Mouse (Mus musculus): ENCODE data around the gene Plscr1. TPM values are rescaled to one million over a fixed set of nuclear protein-coding genes. Genes with fewer than 3 reads are reported as not detected.

Plscr1 gene
- polyA plus RNA-seq (2014; fragmentation: Nextera tagmentation; extraction: Ambion mirVana), result 83.5 and 91.2 TPM in 2 replicates

DNA sequence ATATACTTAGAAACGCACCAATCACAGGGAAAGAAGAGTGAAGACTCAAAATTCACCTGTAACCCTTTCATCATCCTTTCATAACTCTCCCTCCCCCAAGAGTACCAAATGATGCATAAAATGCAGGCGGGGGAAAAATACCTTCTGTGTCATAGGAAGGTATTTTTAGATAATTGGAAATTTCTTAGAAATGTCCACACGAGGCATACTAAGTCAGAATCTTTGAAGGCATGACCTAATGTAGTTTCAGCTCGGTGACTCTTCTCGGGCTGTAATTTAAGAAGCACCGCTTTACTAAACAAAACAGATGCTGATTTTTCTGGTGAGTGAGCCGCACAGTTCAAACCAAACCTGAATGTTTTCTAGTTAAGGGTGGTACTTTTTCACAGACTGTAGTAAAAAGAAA is at the start of gene Plscr1:
Gene Plscr1 (plus strand): TSS at position 304 of the 406 bp plus-strand sequence.
- Histone ChIP-seq H3K9me3 (ENCODE audit: control insufficient read depth, low read length) (no peaks in the 10 kb centered on the region), H3K4me3 (ENCODE audit: low read length) (peak within 1 kb of the TSS; percentile 68), H3K27me3 (ENCODE audit: control insufficient read depth, insufficient read depth, low read length) (no peaks in the 10 kb centered on the region), H3K4me2 (replicated peaks; ENCODE audit: low read depth, low read length) (peak within 1 kb of the TSS; percentile 59), H3K36me3 (ENCODE audit: control insufficient read depth, insufficient read depth, low read length) (no peaks in the 10 kb centered on the region), H3K27ac (ENCODE audit: low read depth, low read length) (peak within 1 kb of the TSS; percentile 98), H3K4me1 (ENCODE audit: control insufficient read depth, insufficient read depth, low read length) (peaks cover 12% of the 10 kb centered on the region), H3K9ac (ENCODE audit: low read depth, low read length) (peak within 1 kb of the TSS; percentile 75)
- ATAC-seq (ENCODE audit: low FRiP score, low TSS enrichment), result no peak
- 21% methylated on average over 7 of the region's 7 CpGs for WGBS

- Histone ChIP-seq H3K27me3 (ENCODE audit: control insufficient read depth, insufficient read depth, low read length) (no peaks in the 10 kb centered on the region), H3K9ac (ENCODE audit: low read depth, low read length) (no peak overlapping the region), H3K4me3 (ENCODE audit: low read length) (no peak overlapping the region), H3K27ac (ENCODE audit: low read depth, low read length) (no peak overlapping the region), H3K36me3 (ENCODE audit: control insufficient read depth, insufficient read depth, low read length) (no peaks in the 10 kb centered on the region), H3K4me2 (replicated peaks; ENCODE audit: low read depth, low read length) (no peak overlapping the region), H3K4me1 (ENCODE audit: control insufficient read depth, insufficient read depth, low read length) (no peaks in the 10 kb centered on the region), H3K9me3 (ENCODE audit: control insufficient read depth, low read length) (no peaks in the 10 kb centered on the region)
- 22% methylated on average over 2 of the region's 2 CpGs for WGBS
- no peak for ATAC-seq (ENCODE audit: low FRiP score, low TSS enrichment)
These were observed 45.2 kb upstream of the Plscr1 start for GRCm38 (mm10) chr9:92204397-92204796.

GRCm38 (mm10) chr9:92207307-92207706 is 42.2 kb upstream of the Plscr1 start:
- Histone ChIP-seq H3K4me2 (replicated peaks; ENCODE audit: low read depth, low read length) (no peak overlapping the region), H3K9ac (ENCODE audit: low read depth, low read length) (no peak overlapping the region)

DNA sequence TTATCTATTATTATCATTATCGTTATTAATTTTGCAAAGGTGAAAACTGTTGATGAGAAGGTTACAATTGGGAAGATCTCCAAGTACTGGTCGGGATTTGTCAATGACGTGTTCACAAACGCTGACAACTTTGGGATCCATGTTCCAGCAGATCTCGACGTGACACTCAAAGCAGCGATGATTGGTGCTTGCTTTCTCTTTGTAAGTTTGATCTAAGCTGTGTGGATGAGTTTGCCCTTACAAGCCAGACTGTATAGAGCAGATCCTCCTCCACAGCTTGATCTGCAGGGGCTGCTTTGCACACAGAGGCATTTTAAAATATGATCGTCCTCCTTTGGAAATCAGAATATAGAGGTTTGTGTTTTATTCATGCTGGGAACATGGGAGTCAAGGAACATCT is 41.8 kb upstream of the Plscr1 start:
- H3K36me3 ChIP-seq (ENCODE audit: control insufficient read depth, insufficient read depth, low read length), result no peaks in the 10 kb centered on the region
- WGBS, result 82% methylated on average over 8 of the region's 8 CpGs
- no peak overlapping the region for H3K27ac ChIP-seq (ENCODE audit: low read depth, low read length)
- no peaks in the 10 kb centered on the region for H3K27me3 ChIP-seq (ENCODE audit: control insufficient read depth, insufficient read depth, low read length)
- no peaks in the 10 kb centered on the region for H3K4me1 ChIP-seq (ENCODE audit: control insufficient read depth, insufficient read depth, low read length)
- no peak overlapping the region for H3K4me2 ChIP-seq (replicated peaks; ENCODE audit: low read depth, low read length)
- H3K9ac ChIP-seq (ENCODE audit: low read depth, low read length), result no peak overlapping the region
- ATAC-seq (ENCODE audit: low FRiP score, low TSS enrichment), result no peak
- no peak overlapping the region for H3K4me3 ChIP-seq (ENCODE audit: low read length)
- H3K9me3 ChIP-seq (ENCODE audit: control insufficient read depth, low read length), result no peaks in the 10 kb centered on the region

More at GRCm38 (mm10) chr9:92207307-92207706, 42.2 kb upstream of the Plscr1 start:
- no peaks in the 10 kb centered on the region for H3K36me3 ChIP-seq (ENCODE audit: control insufficient read depth, insufficient read depth, low read length)
- no peaks in the 10 kb centered on the region for H3K9me3 ChIP-seq (ENCODE audit: control insufficient read depth, low read length)
- H3K4me3 ChIP-seq (ENCODE audit: low read length), result no peak overlapping the region
- no peaks in the 10 kb centered on the region for H3K27me3 ChIP-seq (ENCODE audit: control insufficient read depth, insufficient read depth, low read length)
- no peak overlapping the region for H3K27ac ChIP-seq (ENCODE audit: low read depth, low read length)
- H3K4me1 ChIP-seq (ENCODE audit: control insufficient read depth, insufficient read depth, low read length), result no peaks in the 10 kb centered on the region
- 53% methylated on average over 4 of the region's 4 CpGs for WGBS
- ATAC-seq (ENCODE audit: low FRiP score, low TSS enrichment), result no peak

DNA sequence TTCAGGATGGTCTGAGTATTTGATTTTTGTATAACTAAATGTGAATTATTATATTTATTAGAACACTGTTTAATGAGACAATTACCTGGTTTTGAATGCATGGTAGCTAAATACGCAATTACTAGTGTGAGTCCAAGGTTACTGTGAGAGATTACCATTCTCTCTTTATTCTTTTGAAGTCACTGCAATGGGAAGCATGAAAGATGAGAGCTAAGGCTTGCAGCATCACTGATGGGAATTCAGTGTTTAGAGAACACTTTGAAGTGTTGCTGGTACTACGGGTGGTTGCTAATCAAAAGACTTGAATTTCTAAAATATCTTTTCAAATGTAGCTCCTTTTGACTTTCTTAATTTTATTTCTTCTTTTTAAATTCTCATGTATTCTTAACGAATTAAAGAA is 39.7 kb upstream of the Plscr1 start:
- 82% methylated on average over 3 of the region's 3 CpGs for WGBS
- H3K9me3 ChIP-seq (ENCODE audit: control insufficient read depth, low read length), result no peaks in the 10 kb centered on the region
- no peaks in the 10 kb centered on the region for H3K27me3 ChIP-seq (ENCODE audit: control insufficient read depth, insufficient read depth, low read length)
- ATAC-seq (ENCODE audit: low FRiP score, low TSS enrichment), result no peak
- no peak overlapping the region for H3K4me3 ChIP-seq (ENCODE audit: low read length)
- no peak overlapping the region for H3K27ac ChIP-seq (ENCODE audit: low read depth, low read length)
- no peaks in the 10 kb centered on the region for H3K36me3 ChIP-seq (ENCODE audit: control insufficient read depth, insufficient read depth, low read length)
- no peaks in the 10 kb centered on the region for H3K4me1 ChIP-seq (ENCODE audit: control insufficient read depth, insufficient read depth, low read length)
- no peak overlapping the region for H3K9ac ChIP-seq (ENCODE audit: low read depth, low read length)
- no peak overlapping the region for H3K4me2 ChIP-seq (replicated peaks; ENCODE audit: low read depth, low read length)

- Histone ChIP-seq H3K4me3 (ENCODE audit: low read length) (no peak overlapping the region), H3K9ac (ENCODE audit: low read depth, low read length) (no peak overlapping the region), H3K4me2 (replicated peaks; ENCODE audit: low read depth, low read length) (no peak overlapping the region), H3K4me1 (ENCODE audit: control insufficient read depth, insufficient read depth, low read length) (no peaks in the 10 kb centered on the region), H3K9me3 (ENCODE audit: control insufficient read depth, low read length) (no peaks in the 10 kb centered on the region), H3K36me3 (ENCODE audit: control insufficient read depth, insufficient read depth, low read length) (no peaks in the 10 kb centered on the region), H3K27me3 (ENCODE audit: control insufficient read depth, insufficient read depth, low read length) (no peaks in the 10 kb centered on the region), H3K27ac (ENCODE audit: low read depth, low read length) (no peak overlapping the region)
- no peak for ATAC-seq (ENCODE audit: low FRiP score, low TSS enrichment)
- WGBS, result 74% methylated on average over 7 of the region's 7 CpGs
These were observed 39.1 kb upstream of the Plscr1 start for GRCm38 (mm10) chr9:92210386-92210967.

- Histone ChIP-seq H3K36me3 (ENCODE audit: control insufficient read depth, insufficient read depth, low read length) (no peaks in the 10 kb centered on the region), H3K9ac (ENCODE audit: low read depth, low read length) (no peak overlapping the region), H3K4me1 (ENCODE audit: control insufficient read depth, insufficient read depth, low read length) (no peaks in the 10 kb centered on the region)
These were observed 38.5 kb upstream of the Plscr1 start for GRCm38 (mm10) chr9:92211048-92211447.

DNA sequence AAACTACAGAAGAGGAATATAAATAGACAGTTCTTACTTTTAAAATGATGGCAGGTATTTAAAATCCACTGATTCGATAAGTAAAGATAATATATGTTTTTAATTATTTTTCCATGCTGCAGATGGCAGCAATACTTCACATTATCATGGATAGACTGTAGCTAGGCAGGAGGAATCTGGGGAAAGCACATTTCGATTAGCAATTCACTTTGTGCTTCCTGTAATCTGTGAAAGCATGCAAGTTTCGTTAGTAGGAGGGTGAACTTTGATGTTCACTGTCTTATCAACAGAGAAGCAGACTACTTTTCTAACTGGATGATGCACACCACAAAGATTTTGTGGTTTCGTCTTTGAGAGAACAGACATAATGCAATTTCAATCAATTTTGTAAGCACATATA is 32.1 kb upstream of the Plscr1 start:
- ATAC-seq (ENCODE audit: low FRiP score, low TSS enrichment), result no peak

More at GRCm38 (mm10) chr9:92211048-92211447, 38.5 kb upstream of the Plscr1 start:
- H3K4me2 ChIP-seq (replicated peaks; ENCODE audit: low read depth, low read length), result no peak overlapping the region
- no peak for ATAC-seq (ENCODE audit: low FRiP score, low TSS enrichment)
- 62% methylated on average over 3 of the region's 3 CpGs for WGBS
- no peaks in the 10 kb centered on the region for H3K9me3 ChIP-seq (ENCODE audit: control insufficient read depth, low read length)
- H3K27ac ChIP-seq (ENCODE audit: low read depth, low read length), result no peak overlapping the region
- H3K4me3 ChIP-seq (ENCODE audit: low read length), result no peak overlapping the region
- no peaks in the 10 kb centered on the region for H3K27me3 ChIP-seq (ENCODE audit: control insufficient read depth, insufficient read depth, low read length)

DNA sequence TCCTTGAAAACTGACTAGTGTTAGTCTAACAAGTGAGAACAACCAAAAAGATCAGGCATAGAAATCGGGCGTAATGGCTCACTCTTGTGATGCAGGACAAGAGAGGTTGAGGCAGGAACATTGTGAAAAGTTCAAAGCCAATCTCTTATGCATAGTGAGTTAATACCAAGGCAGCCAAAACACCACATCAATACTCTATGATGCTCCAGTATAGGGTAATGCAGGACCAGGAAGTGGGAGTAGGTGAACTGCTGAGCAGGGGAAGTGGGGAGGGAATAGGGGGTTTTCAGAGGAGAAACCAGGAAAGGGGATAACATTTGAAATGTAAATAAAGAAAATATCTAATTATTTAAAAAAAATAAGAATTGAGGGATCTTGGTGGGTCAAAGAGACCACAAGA is 31.7 kb upstream of the Plscr1 start:
- Histone ChIP-seq H3K9ac (ENCODE audit: low read depth, low read length) (no peak overlapping the region), H3K36me3 (ENCODE audit: control insufficient read depth, insufficient read depth, low read length) (no peaks in the 10 kb centered on the region), H3K27ac (ENCODE audit: low read depth, low read length) (no peak overlapping the region), H3K27me3 (ENCODE audit: control insufficient read depth, insufficient read depth, low read length) (no peaks in the 10 kb centered on the region), H3K4me1 (ENCODE audit: control insufficient read depth, insufficient read depth, low read length) (no peaks in the 10 kb centered on the region), H3K9me3 (ENCODE audit: control insufficient read depth, low read length) (no peaks in the 10 kb centered on the region), H3K4me3 (ENCODE audit: low read length) (no peak overlapping the region), H3K4me2 (replicated peaks; ENCODE audit: low read depth, low read length) (no peak overlapping the region)
- ATAC-seq (ENCODE audit: low FRiP score, low TSS enrichment), result no peak
- WGBS, result 92% methylated on average over 2 of the region's 2 CpGs

More for the DNA sequence above, 32.1 kb upstream of the Plscr1 start:
- Histone ChIP-seq H3K27ac (ENCODE audit: low read depth, low read length) (no peak overlapping the region), H3K4me2 (replicated peaks; ENCODE audit: low read depth, low read length) (no peak overlapping the region), H3K9me3 (ENCODE audit: control insufficient read depth, low read length) (no peaks in the 10 kb centered on the region), H3K9ac (ENCODE audit: low read depth, low read length) (no peak overlapping the region), H3K4me1 (ENCODE audit: control insufficient read depth, insufficient read depth, low read length) (no peaks in the 10 kb centered on the region), H3K4me3 (ENCODE audit: low read length) (no peak overlapping the region), H3K27me3 (ENCODE audit: control insufficient read depth, insufficient read depth, low read length) (no peaks in the 10 kb centered on the region), H3K36me3 (ENCODE audit: control insufficient read depth, insufficient read depth, low read length) (no peaks in the 10 kb centered on the region)
- WGBS, result 66% methylated on average over 4 of the region's 4 CpGs

All from kidney, embryonic 14.5 days (tissue).